Mouse (Mus musculus) thymus, adult 2 months (tissue): Measurements from ENCODE around the gene Actn3.

Experiments used
- CTCF ChIP-seq: fragments of 200-500 bp; IDR thresholded peaks from 2 replicates; pipeline ENCODE4 v1.5.1; 2012; ENCODE audit warnings: mild to moderate bottlenecking, control low read depth, low read length, moderate library complexity, borderline replicate concordance; ENCODE audit not compliant: control insufficient read depth, poor library complexity, insufficient read depth; ENCODE audit errors: extremely low read depth
- POLR2A ChIP-seq: fragments of 200-500 bp; IDR thresholded peaks from 2 replicates; pipeline ENCODE4 v1.6.1; 2012; ENCODE audit warnings: mild to moderate bottlenecking, low read length, control low read depth, moderate library complexity; ENCODE audit not compliant: control insufficient read depth, poor library complexity, insufficient read depth; ENCODE audit errors: extremely low read depth

DNA sequence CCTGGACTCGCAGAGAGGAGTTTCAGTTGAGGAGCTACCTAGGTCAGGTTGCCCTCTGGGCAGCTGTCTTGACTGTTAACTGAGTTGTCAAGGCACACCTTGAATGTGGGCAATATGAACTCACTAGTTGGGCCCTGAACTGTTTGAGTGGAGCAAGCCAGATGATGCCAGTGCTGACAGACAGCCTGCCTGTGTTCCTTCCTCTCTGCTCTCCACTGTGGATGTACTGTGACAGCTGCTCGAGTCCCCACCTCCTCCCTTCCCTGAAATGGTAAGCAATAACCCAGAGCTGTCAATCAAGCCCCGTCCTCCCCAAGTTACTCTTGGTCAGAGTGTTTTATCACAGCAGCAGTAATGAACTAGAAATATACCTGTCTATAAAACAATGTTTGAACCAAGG, 22.2 kb upstream of the Actn3 start:
- TF ChIP-seq CTCF (no peak), POLR2A (no peak)
